Mouse (Mus musculus) C2C12 (cell line): ENCODE measurements around the gene Coro1c.

Experiments used
- CEBPB ChIP-seq: IDR thresholded peaks from one replicate; pipeline ENCODE4 v1.6.1; 2011; ENCODE audit warnings: low read depth, mild to moderate bottlenecking, control low read depth, moderate library complexity
- CTCF ChIP-seq: IDR thresholded peaks from one replicate; pipeline ENCODE4 v1.5.1; 2011; ENCODE audit not compliant: control insufficient read depth, insufficient read depth, insufficient read length
- MAX ChIP-seq: IDR thresholded peaks from one replicate; pipeline ENCODE4 v1.6.1; 2011; ENCODE audit warnings: mild to moderate bottlenecking, control low read depth
- MYOD1 ChIP-seq: IDR thresholded peaks from one replicate; pipeline ENCODE4 v1.6.1; 2011; ENCODE audit warnings: low read depth; ENCODE audit not compliant: control insufficient read depth, insufficient read length
- USF1 ChIP-seq: IDR thresholded peaks from one replicate; pipeline ENCODE4 v1.6.1; 2011; ENCODE audit warnings: low read depth, mild to moderate bottlenecking, control low read depth, moderate library complexity

GRCm38 (mm10) chr5:113863994-113864393 lies 44.6 kb downstream of the Coro1c start:
- TF ChIP-seq CTCF = no peak
- TF ChIP-seq MAX = no peak
- TF ChIP-seq USF1 = no peak
- no peak for TF ChIP-seq CEBPB
- TF ChIP-seq MYOD1 = no peak
